Mouse (Mus musculus) stomach, postnatal 0 days (tissue): ENCODE data around the gene Degs1. TPM values are rescaled to one million over a fixed set of nuclear protein-coding genes. Genes with fewer than 3 reads are reported as not detected.
A peak's percentile ranks its signal among the peaks of the same experiment; 100 is the strongest.

Experiments
- ATAC-seq: fragments of 200-750 bp; cut with Nextera tagmentation; 2 replicates; pipeline ENCODE4 v1.8.0; 2017; ENCODE audit not compliant: low FRiP score, low TSS enrichment
- DNase-seq: peaks from one replicate; pipeline ENCODE4 v3.0.0-alpha.2; 2016; ENCODE audit warnings: low spot score
- H3K27ac ChIP-seq: fragments of 300-500 bp; sonication (generic); replicated peaks from 2 replicates; pipeline ENCODE4 v1.5.1; 2014; ENCODE audit warnings: mild to moderate bottlenecking, control low read depth
- H3K27me3 ChIP-seq: fragments of 300-500 bp; sonication (generic); 2 replicates; pipeline ENCODE4 v1.6.1; 2014; ENCODE audit warnings: low read length; ENCODE audit not compliant: control insufficient read depth, insufficient read depth
- H3K36me3 ChIP-seq: fragments of 300-500 bp; sonication (generic); 2 replicates; pipeline ENCODE4 v1.6.1; 2014; ENCODE audit warnings: low read length, mixed read lengths; ENCODE audit not compliant: control insufficient read depth, insufficient read depth
- H3K4me1 ChIP-seq: fragments of 300-500 bp; sonication (generic); replicated peaks from 2 replicates; pipeline ENCODE4 v1.6.1; 2014; ENCODE audit warnings: antibody characterized with exemption; ENCODE audit not compliant: control insufficient read depth, insufficient read depth
- H3K4me2 ChIP-seq: fragments of 300-500 bp; sonication (generic); replicated peaks from 2 replicates; pipeline ENCODE4 v1.6.1; 2014; ENCODE audit warnings: low read depth, mild to moderate bottlenecking, control low read depth, moderate library complexity
- H3K4me3 ChIP-seq: fragments of 300-500 bp; sonication (generic); 2 replicates; pipeline ENCODE4 v1.5.1; 2014; ENCODE audit warnings: low read depth, low read length, control low read depth
- H3K9ac ChIP-seq: fragments of 300-500 bp; sonication (generic); 2 replicates; pipeline ENCODE4 v1.6.1; 2014; ENCODE audit warnings: mild to moderate bottlenecking, low read length, control low read depth, mixed read lengths
- H3K9me3 ChIP-seq: fragments of 300-500 bp; sonication (generic); 2 replicates; pipeline ENCODE4 v1.6.1; 2016; ENCODE audit warnings: low read length; ENCODE audit not compliant: control insufficient read depth
- CTCF ChIP-seq: IDR thresholded peaks from 2 replicates; pipeline ENCODE4 v1.5.1; 2016; ENCODE audit warnings: antibody characterized with exemption, low read depth, mild to moderate bottlenecking, moderate library complexity
- EP300 ChIP-seq: optimal IDR thresholded peaks from 2 replicates; pipeline ENCODE3; 2016; ENCODE audit warnings: antibody characterized with exemption
- WGBS: fragments of 180-500 bp; shearing (Covaris S2); extraction: QIAGEN DNeasy Blood & Tissue Kit; methylation state at CpG from one replicate; pipeline ENCODE4 v1.1.7; 2014; 5-methylcytosine and 5-hydroxymethylcytosine counted together
- polyA plus RNA-seq: library from polyadenylated mRNA; unstranded; fragments of >200 nt; fragmentation: Nextera tagmentation; extraction: Ambion mirVana; gene quantifications from 2 replicates; pipeline ENCODE4 v1.2.1, GENCODE M21; 2015

The Degs1 gene
- polyA plus RNA-seq, 1 experiment from 2014 or later: 223 TPM

DNA sequence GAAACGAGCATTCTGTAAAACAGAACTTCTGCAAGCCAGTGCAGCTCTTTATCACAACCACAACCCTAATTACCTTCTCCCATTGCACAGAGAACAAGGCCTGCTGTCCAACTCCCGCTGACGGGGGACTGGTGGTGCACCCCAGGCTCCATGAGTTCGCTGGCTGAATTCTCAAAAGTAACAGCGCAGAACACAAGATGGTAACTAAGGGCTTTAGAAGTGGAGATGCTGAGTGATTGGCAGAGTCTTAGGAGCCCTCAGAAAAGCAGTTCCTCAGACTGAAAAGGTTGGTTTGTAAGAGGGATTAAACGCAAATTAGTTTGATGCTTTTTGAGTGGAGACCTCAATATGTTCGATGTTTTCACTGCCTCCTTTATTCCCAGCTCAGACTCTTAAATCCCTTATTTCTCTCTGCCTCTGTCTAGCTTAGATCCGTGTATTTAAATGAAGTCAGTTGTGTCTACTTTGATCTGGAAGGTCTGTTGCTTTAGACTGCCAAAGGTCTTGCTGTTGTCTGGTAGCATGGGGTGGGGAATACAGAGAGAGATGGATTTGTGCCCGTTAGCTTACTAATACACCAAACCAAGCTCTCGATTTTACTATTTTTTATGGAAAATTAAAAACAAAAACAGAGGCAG lies 30.0 kb downstream of the Degs1 start:
- H3K4me2 ChIP-seq: no peak overlapping the region
- H3K27me3 ChIP-seq: no peaks in the 10 kb centered on the region
- H3K9me3 ChIP-seq: no peaks in the 10 kb centered on the region
- H3K36me3 ChIP-seq: no peaks in the 10 kb centered on the region
- TF ChIP-seq CTCF: no peak
- no peak for TF ChIP-seq EP300
- H3K9ac ChIP-seq: no peak overlapping the region
- DNase-seq: no peak
- H3K4me1 ChIP-seq: no peaks in the 10 kb centered on the region
- no peak overlapping the region for H3K27ac ChIP-seq
- ATAC-seq: no peak
- 79% methylated on average over 10 of the region's 10 CpGs for WGBS
- no peak overlapping the region for H3K4me3 ChIP-seq

DNA sequence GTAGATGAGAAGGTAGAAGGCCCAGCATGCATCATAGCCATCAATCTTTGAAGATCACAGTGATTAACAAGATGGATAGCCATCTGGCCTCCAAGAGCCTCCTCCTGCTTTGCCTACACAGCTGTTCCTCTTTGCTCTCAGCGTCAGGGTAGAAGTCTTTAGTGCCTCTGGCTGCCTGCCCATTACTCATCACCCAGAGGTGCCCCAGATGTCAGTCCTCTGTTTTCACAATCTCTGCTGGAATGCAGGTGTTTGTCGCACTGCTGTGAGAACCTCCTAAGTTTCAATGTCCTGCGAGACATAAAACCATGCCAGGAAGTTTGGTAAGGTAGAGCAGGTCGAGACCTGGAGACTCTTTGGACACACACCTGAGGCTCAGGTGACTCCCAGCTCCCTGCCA lies 31.9 kb downstream of the Degs1 start:
- DNase-seq: no peak
- WGBS: 40% methylated on average over 4 of the region's 4 CpGs
- H3K27me3 ChIP-seq: no peaks in the 10 kb centered on the region
- no peak overlapping the region for H3K27ac ChIP-seq
- no peak overlapping the region for H3K4me3 ChIP-seq
- TF ChIP-seq EP300: no peak
- TF ChIP-seq CTCF: no peak
- no peak overlapping the region for H3K9ac ChIP-seq
- no peaks in the 10 kb centered on the region for H3K4me1 ChIP-seq
- no peaks in the 10 kb centered on the region for H3K36me3 ChIP-seq
- no peak overlapping the region for H3K4me2 ChIP-seq
- no peak for ATAC-seq
- H3K9me3 ChIP-seq: no peaks in the 10 kb centered on the region

DNA sequence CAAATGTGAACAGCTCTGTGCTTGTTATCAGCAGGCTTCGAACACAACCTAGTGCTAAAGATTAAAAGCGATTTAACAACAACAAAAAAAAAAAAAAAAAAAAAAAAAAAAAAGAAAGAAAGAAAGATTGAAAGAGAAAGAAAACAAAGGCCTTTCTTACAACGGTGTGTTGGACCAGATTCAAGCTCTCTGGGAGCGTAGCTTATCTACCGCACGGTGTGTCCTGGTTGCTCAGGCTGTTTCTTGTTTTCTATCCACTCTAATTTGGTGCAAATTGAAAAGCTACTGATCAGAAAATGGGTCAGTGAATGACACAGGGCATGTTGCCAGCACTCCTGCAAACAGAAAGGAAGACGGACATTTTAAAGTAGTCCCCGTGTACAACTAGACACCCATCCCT lies 33.3 kb downstream of the Degs1 start:
- Histone ChIP-seq H3K27me3 (no peaks in the 10 kb centered on the region), H3K36me3 (no peaks in the 10 kb centered on the region), H3K4me2 (no peak overlapping the region), H3K9ac (no peak overlapping the region), H3K4me3 (no peak overlapping the region), H3K27ac (no peak overlapping the region), H3K9me3 (no peaks in the 10 kb centered on the region), H3K4me1 (no peaks in the 10 kb centered on the region)
- ATAC-seq (no peak), DNase-seq (no peak)
- 46% methylated on average over 8 of the region's 8 CpGs for WGBS
- no peak for TF ChIP-seq EP300
- TF ChIP-seq CTCF: no peak

DNA sequence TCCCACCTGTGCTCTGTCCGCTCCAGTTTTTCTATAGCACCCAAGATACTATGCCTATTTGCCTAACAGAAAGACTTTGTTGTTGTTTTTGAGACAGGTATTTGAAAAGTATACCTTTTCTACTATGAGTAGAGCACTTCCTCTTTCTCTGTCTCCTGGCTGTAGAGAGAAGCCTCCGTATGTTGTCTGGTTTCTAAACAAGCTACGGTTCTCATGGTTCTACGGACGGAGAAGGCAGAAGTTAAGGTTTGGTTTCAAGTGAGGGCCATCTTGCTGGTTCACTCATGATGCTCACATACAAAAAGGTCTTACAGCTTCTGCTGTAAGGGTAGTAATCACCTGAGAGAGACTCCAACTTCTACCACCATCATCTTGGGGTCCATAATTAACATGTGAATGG lies 37.6 kb downstream of the Degs1 start:
- ATAC-seq: no peak
- Histone ChIP-seq H3K36me3 (no peaks in the 10 kb centered on the region), H3K9ac (no peak overlapping the region), H3K27ac (no peak overlapping the region), H3K4me1 (no peaks in the 10 kb centered on the region), H3K4me3 (no peak overlapping the region), H3K27me3 (no peaks in the 10 kb centered on the region), H3K4me2 (no peak overlapping the region), H3K9me3 (no peaks in the 10 kb centered on the region)
- WGBS: 93% methylated on average over 5 of the region's 5 CpGs
- no peak for DNase-seq
- TF ChIP-seq CTCF (no peak), EP300 (no peak)

DNA sequence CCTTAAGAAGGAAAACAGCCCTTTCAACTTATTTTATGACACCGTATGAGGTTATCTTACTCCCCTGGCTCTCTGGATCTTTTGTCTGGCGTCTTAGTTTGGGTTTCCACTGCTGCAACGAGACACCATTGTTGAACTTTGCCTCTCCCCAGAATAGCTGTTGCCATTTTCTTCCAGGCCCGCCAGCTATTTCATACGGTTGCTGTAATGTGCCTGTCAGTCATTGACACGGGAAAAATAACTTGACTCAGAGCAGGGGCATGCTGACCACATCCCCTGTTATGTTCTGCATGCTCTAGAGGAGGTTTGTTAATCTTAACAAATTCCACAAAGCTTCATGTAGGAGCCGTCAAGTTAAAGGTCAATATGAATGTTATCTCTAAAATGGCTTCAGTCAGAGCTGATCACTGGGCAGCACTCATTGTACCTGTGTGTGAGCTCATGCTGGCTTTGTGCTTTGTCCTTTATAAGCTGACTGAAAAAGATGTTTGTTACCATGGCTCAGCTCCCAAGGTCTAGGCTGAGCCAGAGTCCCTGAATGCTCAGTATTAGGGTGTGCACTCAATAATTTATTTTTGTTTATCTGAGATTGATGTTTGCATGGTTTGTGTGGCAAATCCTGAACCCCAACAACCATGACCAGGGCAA lies 44.4 kb downstream of the Degs1 start:
- Histone ChIP-seq H3K9me3 (no peaks in the 10 kb centered on the region), H3K9ac (no peak overlapping the region), H3K27me3 (no peaks in the 10 kb centered on the region), H3K4me3 (no peak overlapping the region), H3K36me3 (no peaks in the 10 kb centered on the region), H3K4me1 (no peaks in the 10 kb centered on the region), H3K27ac (peak overlapping the region; percentile 59; the same call in 1 of the 2 replicates), H3K4me2 (no peak overlapping the region)
- no peak for TF ChIP-seq EP300
- TF ChIP-seq CTCF: no peak
- no peak for DNase-seq
- ATAC-seq: peak; percentile 60; the same call in 1 of the 2 replicates
- 25% methylated on average over 7 of the region's 7 CpGs for WGBS

DNA sequence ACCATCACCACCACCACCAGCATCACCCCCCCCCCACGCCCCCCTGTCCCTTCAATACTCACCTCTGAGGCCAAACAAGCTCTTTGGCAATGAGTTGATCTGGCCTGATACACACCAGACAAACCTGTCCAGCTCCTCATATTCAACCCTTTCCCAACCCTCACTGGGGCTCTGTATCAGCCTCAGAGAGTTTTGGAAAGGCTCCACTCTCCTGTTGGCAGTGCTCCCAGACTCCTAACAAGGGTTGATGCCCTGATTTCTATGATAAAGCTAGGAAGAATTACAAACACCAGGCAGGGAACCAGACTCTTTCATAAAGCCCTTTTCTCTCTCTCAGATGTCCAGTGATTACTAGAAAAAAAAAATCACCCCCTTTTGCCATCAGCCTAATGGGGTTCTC lies 45.2 kb downstream of the Degs1 start:
- H3K9me3 ChIP-seq: no peaks in the 10 kb centered on the region
- H3K36me3 ChIP-seq: no peaks in the 10 kb centered on the region
- no peaks in the 10 kb centered on the region for H3K4me1 ChIP-seq
- DNase-seq: peak; percentile 23
- H3K27me3 ChIP-seq: no peaks in the 10 kb centered on the region
- TF ChIP-seq EP300 (no peak), CTCF (no peak)
- no peak overlapping the region for H3K9ac ChIP-seq
- no peak overlapping the region for H3K4me3 ChIP-seq
- WGBS: 50% methylated on average over 1 of the region's 1 CpGs
- ATAC-seq: no peak
- no peak overlapping the region for H3K4me2 ChIP-seq
- H3K27ac ChIP-seq: peak overlapping the region; percentile 59; the same call in 1 of the 2 replicates
